In the genomic region with DNA sequence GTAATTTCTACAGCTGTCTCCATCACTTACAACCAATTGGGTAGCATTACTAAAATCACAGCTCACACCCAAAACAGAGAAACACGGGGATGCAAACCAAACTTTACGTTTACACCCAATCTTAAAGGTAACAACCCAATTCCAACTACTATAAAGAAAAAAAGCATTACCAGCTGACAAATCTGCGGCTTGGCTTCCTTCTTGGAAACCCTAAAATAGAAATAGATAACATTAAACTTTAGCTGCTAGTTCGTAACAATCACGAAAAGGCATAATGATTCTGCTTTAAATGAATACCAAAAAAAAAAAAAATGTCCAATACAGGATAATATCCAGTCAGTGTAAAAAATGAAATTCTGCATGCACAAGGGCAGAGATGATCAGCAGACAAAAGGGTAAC, we compare ENCODE assay signal across 1 mouse cellular context.
TF ChIP-seq lines count a peak whose summit lies in the region.

No protein-coding gene starts in this region.

TF ChIP-seq in MEL, 35 proteins besides CTCF, POLR2A, EP300 and RAD21 (continued from another document):
- 0 out of 2 replicates have a peak, but pooled peaks have one; percentile 36 for TF ChIP-seq ETS1 (IDR thresholded peaks at IDR 0.05; ENCODE audit: low read depth, low read length)
